Mouse (Mus musculus): ENCODE measurements around the gene Csnk1g1. TPM values are rescaled to one million over a fixed set of nuclear protein-coding genes. Genes with fewer than 3 reads are reported as not detected.

Gene Csnk1g1
- polyA plus RNA-seq, 1 experiment from 2014 or later = 18.4 TPM

- Histone ChIP-seq H3K36me3 (ENCODE audit: control insufficient read depth, insufficient read depth, low read length) (no peaks in the 10 kb centered on the region), H3K4me3 (ENCODE audit: low read depth, low read length) (no peak overlapping the region), H3K4me1 (ENCODE audit: control insufficient read depth, insufficient read depth, low read length) (no peaks in the 10 kb centered on the region), H3K4me2 (no peak overlapping the region), H3K27me3 (ENCODE audit: control insufficient read depth, insufficient read depth, low read length) (no peaks in the 10 kb centered on the region), H3K9me3 (ENCODE audit: control insufficient read depth, low read length) (no peaks in the 10 kb centered on the region), H3K27ac (ENCODE audit: low read depth, low read length) (no peak overlapping the region), H3K9ac (ENCODE audit: low read length) (no peak overlapping the region)
- WGBS = 93% methylated on average over 4 of the region's 4 CpGs
- ATAC-seq (ENCODE audit: low FRiP score) (no peak), DNase-seq (ENCODE audit: low spot score, missing footprints) (no peak)
Measured at GRCm38 (mm10) chr9:66038082-66038481, 129.4 kb downstream of the Csnk1g1 start.

- Histone ChIP-seq H3K9ac (ENCODE audit: low read length) (no peak overlapping the region), H3K4me2 (no peak overlapping the region), H3K36me3 (ENCODE audit: control insufficient read depth, insufficient read depth, low read length) (no peaks in the 10 kb centered on the region), H3K4me3 (ENCODE audit: low read depth, low read length) (no peak overlapping the region), H3K27ac (ENCODE audit: low read depth, low read length) (no peak overlapping the region), H3K27me3 (ENCODE audit: control insufficient read depth, insufficient read depth, low read length) (no peaks in the 10 kb centered on the region), H3K4me1 (ENCODE audit: control insufficient read depth, insufficient read depth, low read length) (no peaks in the 10 kb centered on the region), H3K9me3 (ENCODE audit: control insufficient read depth, low read length) (no peaks in the 10 kb centered on the region)
- 95% methylated on average over 4 of the region's 4 CpGs for WGBS
- ATAC-seq (ENCODE audit: low FRiP score) (no peak), DNase-seq (ENCODE audit: low spot score, missing footprints) (no peak)
Measured at GRCm38 (mm10) chr9:66038581-66038980, 129.9 kb downstream of the Csnk1g1 start.

GRCm38 (mm10) chr9:66039290-66039689 is 130.6 kb downstream of the Csnk1g1 start:
- Histone ChIP-seq H3K4me1 (ENCODE audit: control insufficient read depth, insufficient read depth, low read length) (no peaks in the 10 kb centered on the region), H3K4me3 (ENCODE audit: low read depth, low read length) (no peak overlapping the region), H3K27ac (ENCODE audit: low read depth, low read length) (no peak overlapping the region), H3K36me3 (ENCODE audit: control insufficient read depth, insufficient read depth, low read length) (no peaks in the 10 kb centered on the region), H3K9me3 (ENCODE audit: control insufficient read depth, low read length) (no peaks in the 10 kb centered on the region), H3K9ac (ENCODE audit: low read length) (no peak overlapping the region), H3K4me2 (no peak overlapping the region), H3K27me3 (ENCODE audit: control insufficient read depth, insufficient read depth, low read length) (no peaks in the 10 kb centered on the region)
- no peak for ATAC-seq (ENCODE audit: low FRiP score)
- 81% methylated on average over 4 of the region's 4 CpGs for WGBS
- DNase-seq (ENCODE audit: low spot score, missing footprints) = no peak

GRCm38 (mm10) chr9:66040801-66041200 is 132.1 kb downstream of the Csnk1g1 start:
- H3K4me1 ChIP-seq (ENCODE audit: control insufficient read depth, insufficient read depth, low read length) = no peaks in the 10 kb centered on the region
- H3K36me3 ChIP-seq (ENCODE audit: control insufficient read depth, insufficient read depth, low read length) = no peaks in the 10 kb centered on the region
- H3K27me3 ChIP-seq (ENCODE audit: control insufficient read depth, insufficient read depth, low read length) = no peaks in the 10 kb centered on the region
- ATAC-seq (ENCODE audit: low FRiP score) (no peak), DNase-seq (ENCODE audit: low spot score, missing footprints) (no peak)
- no peaks in the 10 kb centered on the region for H3K9me3 ChIP-seq (ENCODE audit: control insufficient read depth, low read length)
- no peak overlapping the region for H3K9ac ChIP-seq (ENCODE audit: low read length)
- H3K4me3 ChIP-seq (ENCODE audit: low read depth, low read length) = no peak overlapping the region
- H3K4me2 ChIP-seq = no peak overlapping the region
- no peak overlapping the region for H3K27ac ChIP-seq (ENCODE audit: low read depth, low read length)
- 86% methylated on average over 3 of the region's 3 CpGs for WGBS

- WGBS = 86% methylated on average over 4 of the region's 4 CpGs
- Histone ChIP-seq H3K4me2 (no peak overlapping the region), H3K27ac (ENCODE audit: low read depth, low read length) (no peak overlapping the region), H3K4me1 (ENCODE audit: control insufficient read depth, insufficient read depth, low read length) (no peaks in the 10 kb centered on the region), H3K9ac (ENCODE audit: low read length) (no peak overlapping the region), H3K36me3 (ENCODE audit: control insufficient read depth, insufficient read depth, low read length) (no peaks in the 10 kb centered on the region), H3K4me3 (ENCODE audit: low read depth, low read length) (no peak overlapping the region), H3K27me3 (ENCODE audit: control insufficient read depth, insufficient read depth, low read length) (no peaks in the 10 kb centered on the region), H3K9me3 (ENCODE audit: control insufficient read depth, low read length) (no peaks in the 10 kb centered on the region)
- no peak for DNase-seq (ENCODE audit: low spot score, missing footprints)
- no peak for ATAC-seq (ENCODE audit: low FRiP score)
Measured at GRCm38 (mm10) chr9:66042331-66042730, 133.6 kb downstream of the Csnk1g1 start.

GRCm38 (mm10) chr9:66043241-66043640 is 134.5 kb downstream of the Csnk1g1 start:
- no peaks in the 10 kb centered on the region for H3K27me3 ChIP-seq (ENCODE audit: control insufficient read depth, insufficient read depth, low read length)
- no peak for DNase-seq (ENCODE audit: low spot score, missing footprints)
- no peak overlapping the region for H3K9ac ChIP-seq (ENCODE audit: low read length)
- H3K4me2 ChIP-seq = no peak overlapping the region
- no peaks in the 10 kb centered on the region for H3K36me3 ChIP-seq (ENCODE audit: control insufficient read depth, insufficient read depth, low read length)
- ATAC-seq (ENCODE audit: low FRiP score) = no peak
- H3K9me3 ChIP-seq (ENCODE audit: control insufficient read depth, low read length) = no peaks in the 10 kb centered on the region
- H3K4me1 ChIP-seq (ENCODE audit: control insufficient read depth, insufficient read depth, low read length) = no peaks in the 10 kb centered on the region
- H3K4me3 ChIP-seq (ENCODE audit: low read depth, low read length) = no peak overlapping the region
- WGBS = 94% methylated on average over 3 of the region's 3 CpGs
- H3K27ac ChIP-seq (ENCODE audit: low read depth, low read length) = no peak overlapping the region

GRCm38 (mm10) chr9:66049931-66050601 is 141.3 kb downstream of the Csnk1g1 start:
- Histone ChIP-seq H3K4me3 (ENCODE audit: low read depth, low read length) (no peak overlapping the region), H3K9me3 (ENCODE audit: control insufficient read depth, low read length) (no peaks in the 10 kb centered on the region; the same call in 1 of the 2 replicates), H3K27me3 (ENCODE audit: control insufficient read depth, insufficient read depth, low read length) (no peaks in the 10 kb centered on the region), H3K36me3 (ENCODE audit: control insufficient read depth, insufficient read depth, low read length) (no peaks in the 10 kb centered on the region), H3K4me1 (ENCODE audit: control insufficient read depth, insufficient read depth, low read length) (no peaks in the 10 kb centered on the region), H3K27ac (ENCODE audit: low read depth, low read length) (no peak overlapping the region), H3K9ac (ENCODE audit: low read length) (no peak overlapping the region), H3K4me2 (no peak overlapping the region)
- DNase-seq (ENCODE audit: low spot score, missing footprints) = no peak
- ATAC-seq (ENCODE audit: low FRiP score) = no peak
- 66% methylated on average over 6 of the region's 6 CpGs for WGBS

- Histone ChIP-seq H3K4me3 (ENCODE audit: low read depth, low read length) (no peak overlapping the region), H3K4me2 (no peak overlapping the region), H3K36me3 (ENCODE audit: control insufficient read depth, insufficient read depth, low read length) (no peaks in the 10 kb centered on the region), H3K9ac (ENCODE audit: low read length) (no peak overlapping the region), H3K27ac (ENCODE audit: low read depth, low read length) (no peak overlapping the region), H3K27me3 (ENCODE audit: control insufficient read depth, insufficient read depth, low read length) (no peaks in the 10 kb centered on the region), H3K9me3 (ENCODE audit: control insufficient read depth, low read length) (no peaks in the 10 kb centered on the region; the same call in 1 of the 2 replicates), H3K4me1 (ENCODE audit: control insufficient read depth, insufficient read depth, low read length) (no peaks in the 10 kb centered on the region)
- WGBS = 82% methylated on average over 4 of the region's 4 CpGs
- DNase-seq (ENCODE audit: low spot score, missing footprints) = no peak
- no peak for ATAC-seq (ENCODE audit: low FRiP score)
Measured at GRCm38 (mm10) chr9:66051493-66051892, 142.8 kb downstream of the Csnk1g1 start.

GRCm38 (mm10) chr9:66052731-66053130 is 144.0 kb downstream of the Csnk1g1 start:
- no peak overlapping the region for H3K27ac ChIP-seq (ENCODE audit: low read depth, low read length)
- no peak for ATAC-seq (ENCODE audit: low FRiP score)
- no peak overlapping the region for H3K4me3 ChIP-seq (ENCODE audit: low read depth, low read length)
- H3K27me3 ChIP-seq (ENCODE audit: control insufficient read depth, insufficient read depth, low read length) = no peaks in the 10 kb centered on the region
- H3K36me3 ChIP-seq (ENCODE audit: control insufficient read depth, insufficient read depth, low read length) = no peaks in the 10 kb centered on the region
- 86% methylated on average over 1 of the region's 1 CpGs for WGBS
- no peak overlapping the region for H3K9ac ChIP-seq (ENCODE audit: low read length)
- H3K9me3 ChIP-seq (ENCODE audit: control insufficient read depth, low read length) = no peaks in the 10 kb centered on the region; the same call in 1 of the 2 replicates
- no peak for DNase-seq (ENCODE audit: low spot score, missing footprints)
- no peak overlapping the region for H3K4me2 ChIP-seq
- H3K4me1 ChIP-seq (ENCODE audit: control insufficient read depth, insufficient read depth, low read length) = no peaks in the 10 kb centered on the region

Data from midbrain, embryonic 11.5 days (tissue).